Mouse (Mus musculus): ENCODE measurements at regions not wholly inside any gene's neighbourhood (a gene's known extent, or its start where the extent isn't known, plus 50 kb on each side); places are given as distances from the start of the nearest gene placed in this dataset.

GRCm38 (mm10) chr11:19400396-19400795 is 381.6 kb upstream of the Meis1 start:
- TF ChIP-seq CTCF (IDR thresholded peaks at IDR 0.05) (no peak), EP300 (IDR thresholded peaks at IDR 0.05) (no peak)
